In genomic region chr9:30315172-30315644, GRCm38 (mm10) we compare ENCODE assay signal across 9 mouse cellular contexts.
DNase-seq lines count a peak whose midpoint lies in the region; ATAC-seq and TF ChIP-seq lines count a peak whose summit lies in the region.
"Had no signal": no experiment of that assay in that cellular context is flagged by ENCODE, and none has a peak within 500 bp of the region (broad histone marks: within the 10 kb centered on the region; RNA-seq: fewer than 3 reads in every experiment).

No protein-coding gene starts in this region.

- DNase-seq in urinary bladder, postnatal 14 days (ENCODE audit: low spot score), result peak; percentile 10
- no peak for DNase-seq in urinary bladder, adult 18-20 months (ENCODE audit: low spot score in 2 of 2)
- DNase-seq in cerebellum, postnatal 10 days, result peak; percentile 81 to 89
- DNase-seq in heart, postnatal 0 days (ENCODE audit: low spot score), result peak; percentile 59
- peak; percentile 45 for DNase-seq in layer of hippocampus, adult 9-10 months (ENCODE audit: low spot score)
- DNase-seq in midbrain, embryonic 14.5 days, result peak; percentile 88
- DNase-seq in telencephalon, adult 2 months (ENCODE audit: low read depth, low spot score), result peak; percentile 47
- no peak for DNase-seq in thymus, adult 18-20 months

- peaks cover 9% of the 10 kb centered on the region; the same call in 1 of the 2 replicates for H3K4me1 ChIP-seq in heart, postnatal 0 days (ENCODE audit: control insufficient read depth, insufficient read depth)
- H3K4me1 ChIP-seq in midbrain, embryonic 14.5 days (ENCODE audit: control insufficient read depth, insufficient read depth, low read length), result 0 out of 2 replicates have a peak, but pooled peaks cover 4% of the 10 kb centered on the region
- H3K4me1 ChIP-seq: midbrain, embryonic 12.5 days had no signal

- H3K4me2 ChIP-seq in heart, postnatal 0 days (ENCODE audit: low read depth, low read length), result peak overlapping the region; percentile 63
- H3K4me2 ChIP-seq in midbrain, embryonic 14.5 days (ENCODE audit: low read length), result 0 out of 2 replicates have a peak overlapping the region, but pooled peaks have one; percentile 1
- H3K4me2 ChIP-seq: midbrain, embryonic 12.5 days had no signal

- 30% methylated on average over 6 of the region's 6 CpGs for WGBS in heart, postnatal 0 days
- 29% methylated on average over 6 of the region's 6 CpGs for WGBS in midbrain, embryonic 14.5 days

- peak overlapping the region; percentile 47 for H3K9ac ChIP-seq in heart, postnatal 0 days (replicated peaks; ENCODE audit: low read depth, low read length)
- H3K9ac ChIP-seq in midbrain, embryonic 14.5 days (replicated peaks; ENCODE audit: low read length), result no peak overlapping the region
- H3K9ac ChIP-seq: midbrain, embryonic 12.5 days had no signal

- peak overlapping the region; percentile 30 for H3K4me3 ChIP-seq in heart, postnatal 0 days (ENCODE audit: low read depth, low read length)
- H3K4me3 ChIP-seq in midbrain, embryonic 14.5 days (replicated peaks; ENCODE audit: low read depth, low read length), result no peak overlapping the region
- H3K4me3 ChIP-seq: midbrain, embryonic 12.5 days had no signal

- no peaks in the 10 kb centered on the region for H3K27me3 ChIP-seq in heart, postnatal 0 days (ENCODE audit: control insufficient read depth, insufficient read depth, low read length)
- H3K27me3 ChIP-seq in midbrain, embryonic 14.5 days (ENCODE audit: control insufficient read depth, insufficient read depth, low read length), result no peaks in the 10 kb centered on the region
- H3K27me3 ChIP-seq: midbrain, embryonic 12.5 days had no signal

- TF ChIP-seq CTCF in heart, postnatal 0 days (IDR thresholded peaks at IDR 0.05; ENCODE audit: low read depth), result peak; percentile 60

- H3K36me3 ChIP-seq in heart, postnatal 0 days (replicated peaks; ENCODE audit: control insufficient read depth, insufficient read depth, low read length), result no peaks in the 10 kb centered on the region
- H3K36me3 ChIP-seq in midbrain, embryonic 14.5 days (ENCODE audit: control insufficient read depth, insufficient read depth, low read length), result no peaks in the 10 kb centered on the region
- H3K36me3 ChIP-seq: midbrain, embryonic 12.5 days had no signal

- 0 out of 2 replicates have a peak, but pooled peaks have one; percentile 33 for ATAC-seq in heart, postnatal 0 days (ENCODE audit: insufficient read depth, low read depth)
- no peak for ATAC-seq in midbrain, embryonic 14.5 days (ENCODE audit: low FRiP score, low TSS enrichment)

- no peak for TF ChIP-seq EP300 in heart, postnatal 0 days (IDR thresholded peaks at IDR 0.05; ENCODE audit: low read depth)

- no peaks in the 10 kb centered on the region for H3K9me3 ChIP-seq in heart, postnatal 0 days (replicated peaks; ENCODE audit: control insufficient read depth, low read length)
- H3K9me3 ChIP-seq in midbrain, embryonic 14.5 days (ENCODE audit: control insufficient read depth, low read length), result no peaks in the 10 kb centered on the region
- H3K9me3 ChIP-seq: midbrain, embryonic 12.5 days had no signal

- H3K27ac ChIP-seq in heart, postnatal 0 days (ENCODE audit: low read depth), result peak overlapping the region; percentile 35; the same call in 1 of the 2 replicates
- H3K27ac ChIP-seq in midbrain, embryonic 14.5 days (replicated peaks; ENCODE audit: low read depth, low read length), result peak overlapping the region; percentile 21
- H3K27ac ChIP-seq: midbrain, embryonic 12.5 days had no signal

Comparison
In these comparisons a context has a peak if more than half of its experiments do, and no peak if none do; other contexts are left out.
1. DNase-seq: peak in urinary bladder, postnatal 14 days (single experiment), cerebellum, postnatal 10 days (2 of 2), heart, postnatal 0 days (single experiment), layer of hippocampus, adult 9-10 months (single experiment), midbrain, embryonic 14.5 days (single experiment) and telencephalon, adult 2 months (single experiment); none in urinary bladder, adult 18-20 months (0 of 2) and thymus, adult 18-20 months (0 of 2).